Mouse (Mus musculus): ENCODE results near the gene Retnla. TPM values are rescaled to one million over a fixed set of nuclear protein-coding genes. Genes with fewer than 3 reads are reported as not detected.

Retnla gene
- total and polyA plus RNA-seq, 3 experiments: 2.1 to 52.0 (median 3.0) TPM

DNA sequence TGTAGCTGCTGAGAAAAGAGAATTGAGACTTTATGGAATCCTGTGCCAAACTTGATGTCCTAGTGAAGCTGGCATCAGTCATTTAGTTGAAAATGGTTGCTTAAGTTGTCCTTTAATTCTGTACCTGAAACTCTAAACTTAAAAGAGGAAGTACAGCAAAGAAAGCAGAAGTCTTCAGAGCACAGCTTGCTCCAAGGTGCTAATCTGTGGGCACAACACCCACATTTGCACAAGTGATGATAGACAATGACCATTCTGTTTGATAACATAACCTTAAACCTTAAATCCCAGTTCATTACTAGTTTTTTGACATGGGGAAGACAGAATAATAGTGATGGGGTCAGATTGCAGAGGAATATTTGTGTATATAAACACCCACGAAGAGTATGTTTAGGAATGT lies 26.3 kb downstream of the Retnla start:
- no peak overlapping the region for H3K4me3 ChIP-seq
- no peak for TF ChIP-seq CTCF (IDR thresholded peaks at IDR 0.05)
- TF ChIP-seq EP300 (IDR thresholded peaks at IDR 0.05; ENCODE audit: insufficient read depth, low read depth, low read length): no peak
- no peak for TF ChIP-seq POLR2A (IDR thresholded peaks at IDR 0.05; ENCODE audit: insufficient read depth, low read depth, low read length)
- WGBS: 61% methylated on average over 1 of the region's 1 CpGs
- no peak overlapping the region for H3K9ac ChIP-seq (ENCODE audit: low read depth, low read length)
- no peaks in the 10 kb centered on the region for H3K4me1 ChIP-seq (ENCODE audit: control insufficient read depth, insufficient read depth, low read length)
- H3K27ac ChIP-seq: no peak overlapping the region
- intact Hi-C loops (cut with DNase I): no loop called here
- H3K36me3 ChIP-seq (ENCODE audit: control insufficient read depth, insufficient read depth, low read length): no peaks in the 10 kb centered on the region
- no peak for DNase-seq
- H3K79me2 ChIP-seq (replicated peaks; ENCODE audit: control insufficient read depth, insufficient read depth, low read length): no peaks in the 10 kb centered on the region
- no peaks in the 10 kb centered on the region for H3K27me3 ChIP-seq (ENCODE audit: control insufficient read depth, insufficient read depth, low read length)

DNA sequence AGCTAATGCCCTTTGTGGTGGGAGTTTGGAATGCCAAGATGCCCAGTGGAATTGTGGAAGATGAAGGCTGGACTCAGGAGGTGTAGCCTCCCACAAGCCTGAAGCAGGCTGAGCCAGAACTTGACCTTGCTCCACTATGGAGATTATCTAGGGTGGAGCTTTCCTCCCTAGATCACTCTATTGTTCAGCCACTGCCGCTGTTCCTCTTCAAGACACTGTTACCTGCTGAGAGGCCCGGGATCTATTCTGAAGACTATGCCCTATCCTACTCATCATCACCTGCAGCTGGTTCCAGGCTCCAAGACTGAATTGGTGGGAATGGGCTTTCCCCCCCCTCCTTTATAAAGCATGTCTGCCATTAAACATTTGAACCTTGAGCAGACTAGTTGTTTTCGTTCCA lies 27.3 kb downstream of the Retnla start:
- no peak overlapping the region for H3K4me3 ChIP-seq
- WGBS: 63% methylated on average over 3 of the region's 3 CpGs
- H3K4me1 ChIP-seq (ENCODE audit: control insufficient read depth, insufficient read depth, low read length): no peaks in the 10 kb centered on the region
- no peaks in the 10 kb centered on the region for H3K79me2 ChIP-seq (replicated peaks; ENCODE audit: control insufficient read depth, insufficient read depth, low read length)
- intact Hi-C loops (cut with DNase I): no loop called here
- H3K9ac ChIP-seq (ENCODE audit: low read depth, low read length): no peak overlapping the region
- DNase-seq: no peak
- H3K27me3 ChIP-seq (ENCODE audit: control insufficient read depth, insufficient read depth, low read length): no peaks in the 10 kb centered on the region
- no peak overlapping the region for H3K27ac ChIP-seq
- H3K36me3 ChIP-seq (ENCODE audit: control insufficient read depth, insufficient read depth, low read length): no peaks in the 10 kb centered on the region
- TF ChIP-seq CTCF (IDR thresholded peaks at IDR 0.05): no peak
- no peak for TF ChIP-seq POLR2A (IDR thresholded peaks at IDR 0.05; ENCODE audit: insufficient read depth, low read depth, low read length)
- TF ChIP-seq EP300 (IDR thresholded peaks at IDR 0.05; ENCODE audit: insufficient read depth, low read depth, low read length): no peak

- Histone ChIP-seq H3K79me2 (replicated peaks; ENCODE audit: control insufficient read depth, insufficient read depth, low read length) (no peaks in the 10 kb centered on the region), H3K36me3 (ENCODE audit: control insufficient read depth, insufficient read depth, low read length) (no peaks in the 10 kb centered on the region), H3K27me3 (ENCODE audit: control insufficient read depth, insufficient read depth, low read length) (no peaks in the 10 kb centered on the region), H3K4me1 (ENCODE audit: control insufficient read depth, insufficient read depth, low read length) (no peaks in the 10 kb centered on the region), H3K4me3 (no peak overlapping the region), H3K9ac (ENCODE audit: low read depth, low read length) (no peak overlapping the region), H3K27ac (no peak overlapping the region)
- intact Hi-C loops (cut with DNase I): no loop called here
- DNase-seq: no peak
- no peak for TF ChIP-seq EP300 (IDR thresholded peaks at IDR 0.05; ENCODE audit: insufficient read depth, low read depth, low read length)
- no peak for TF ChIP-seq CTCF (IDR thresholded peaks at IDR 0.05)
- TF ChIP-seq POLR2A (IDR thresholded peaks at IDR 0.05; ENCODE audit: insufficient read depth, low read depth, low read length): no peak
- WGBS: 77% methylated on average over 1 of the region's 1 CpGs
Observed at GRCm38 (mm10) chr16:48871754-48872153, 29.4 kb downstream of the Retnla start.

GRCm38 (mm10) chr16:48872321-48872720 lies 30.0 kb downstream of the Retnla start, which contains the start of gene Retnlg:
Retnlg (plus strand) TSS chr16:48872621.
- Histone ChIP-seq H3K36me3 (ENCODE audit: control insufficient read depth, insufficient read depth, low read length) (no peaks in the 10 kb centered on the region), H3K27ac (no peak within 1 kb of the TSS), H3K9ac (ENCODE audit: low read depth, low read length) (no peak within 1 kb of the TSS), H3K79me2 (replicated peaks; ENCODE audit: control insufficient read depth, insufficient read depth, low read length) (no peaks in the 10 kb centered on the region), H3K4me1 (ENCODE audit: control insufficient read depth, insufficient read depth, low read length) (no peaks in the 10 kb centered on the region), H3K4me3 (no peak within 1 kb of the TSS), H3K27me3 (ENCODE audit: control insufficient read depth, insufficient read depth, low read length) (no peaks in the 10 kb centered on the region)
- intact Hi-C loops (cut with DNase I): no loop called here
- TF ChIP-seq EP300 (IDR thresholded peaks at IDR 0.05; ENCODE audit: insufficient read depth, low read depth, low read length) (no peak), CTCF (IDR thresholded peaks at IDR 0.05) (no peak), POLR2A (IDR thresholded peaks at IDR 0.05; ENCODE audit: insufficient read depth, low read depth, low read length) (no peak)
- 69% methylated on average over 4 of the region's 4 CpGs for WGBS
- DNase-seq: no peak

GRCm38 (mm10) chr16:48890733-48891132 lies 48.4 kb downstream of the Retnla start:
- TF ChIP-seq POLR2A (IDR thresholded peaks at IDR 0.05; ENCODE audit: insufficient read depth, low read depth, low read length): no peak
- no peak for TF ChIP-seq EP300 (IDR thresholded peaks at IDR 0.05; ENCODE audit: insufficient read depth, low read depth, low read length)
- TF ChIP-seq CTCF (IDR thresholded peaks at IDR 0.05): no peak
- H3K79me2 ChIP-seq (replicated peaks; ENCODE audit: control insufficient read depth, insufficient read depth, low read length): no peaks in the 10 kb centered on the region
- no peaks in the 10 kb centered on the region for H3K36me3 ChIP-seq (ENCODE audit: control insufficient read depth, insufficient read depth, low read length)
- no peak overlapping the region for H3K9ac ChIP-seq (ENCODE audit: low read depth, low read length)
- H3K4me3 ChIP-seq: no peak overlapping the region
- no peaks in the 10 kb centered on the region for H3K4me1 ChIP-seq (ENCODE audit: control insufficient read depth, insufficient read depth, low read length)
- DNase-seq: no peak
- 13% methylated on average over 2 of the region's 2 CpGs for WGBS
- no peaks in the 10 kb centered on the region for H3K27me3 ChIP-seq (ENCODE audit: control insufficient read depth, insufficient read depth, low read length)
- H3K27ac ChIP-seq: no peak overlapping the region
- intact Hi-C loops (cut with DNase I): no loop called here

Other genes starting within 250 kb of the Retnla start
- gene Trat1, start 70.5 kb upstream of the Retnla start, total RNA-seq (2021): under 1 TPM in 1 of 2 experiments, not detected in 1; 0.25 TPM
- 0.04 and 0.12 TPM in 2 replicates for gene Trat1, start 70.5 kb upstream of the Retnla start, polyA plus RNA-seq (2012; rRNA removed)
- not detected for gene Retnlb, start 25.7 kb upstream of the Retnla start, total RNA-seq (2021)
- not detected in 2 replicates for gene Retnlb, start 25.7 kb upstream of the Retnla start, polyA plus RNA-seq (2012; rRNA removed)
- gene Retnlg, start 30.1 kb downstream of the Retnla start, total RNA-seq (2021): 1 to 10 TPM in 1 of 2 experiments, under 1 TPM in 1; 0.55 to 2.4 TPM
- gene Retnlg, start 30.1 kb downstream of the Retnla start, polyA plus RNA-seq (2012; rRNA removed): 2.3 and 5.5 TPM in 2 replicates
- 1 to 10 TPM; 7.6 to 8.3 TPM for gene Dzip3, start 151.6 kb downstream of the Retnla start, total RNA-seq (2021)
- gene Dzip3, start 151.6 kb downstream of the Retnla start, polyA plus RNA-seq (2012; rRNA removed): 1.6 and 4.0 TPM in 2 replicates
- gene Cip2a, start 151.6 kb downstream of the Retnla start, total RNA-seq (2021): 1 to 10 TPM in 1 of 2 experiments, under 1 TPM in 1; 0.82 to 1.0 TPM
- gene Cip2a, start 151.6 kb downstream of the Retnla start, polyA plus RNA-seq (2012; rRNA removed): 0.41 and 0.64 TPM in 2 replicates
- not detected for gene Myh15, start 214.9 kb downstream of the Retnla start, total RNA-seq (2021)
- gene Myh15, start 214.9 kb downstream of the Retnla start, polyA plus RNA-seq (2012; rRNA removed): not detected in 2 replicates